Mouse (Mus musculus) liver, embryonic 11.5 days (tissue): ENCODE measurements at regions not wholly inside any gene's neighbourhood (a gene's known extent, or its start where the extent isn't known, plus 50 kb on each side); places are given as distances from the start of the nearest gene placed in this dataset.

Experiments used
- ATAC-seq: fragments of 200-750 bp; cut with Nextera tagmentation; replicated peaks from 2 replicates; pipeline ENCODE4 v1.8.0; 2017; ENCODE audit warnings: moderate number of reproducible peaks, mild to moderate bottlenecking, moderate TSS enrichment, moderate library complexity; ENCODE audit not compliant: low FRiP score
- DNase-seq: peaks from one replicate; pipeline ENCODE4 v3.0.0-alpha.2; 2017; ENCODE audit warnings: low spot score
- H3K27ac ChIP-seq: fragments of 300-500 bp; sonication (generic); 2 replicates; pipeline ENCODE4 v1.5.1; 2014; ENCODE audit warnings: mild to moderate bottlenecking, low read depth, low read length, control low read depth
- H3K27me3 ChIP-seq: fragments of 300-500 bp; sonication (generic); replicated peaks from 2 replicates; pipeline ENCODE4 v1.6.1; 2014; ENCODE audit warnings: low read length, mixed read lengths; ENCODE audit not compliant: control insufficient read depth, insufficient read depth
- H3K36me3 ChIP-seq: fragments of 300-500 bp; sonication (generic); 2 replicates; pipeline ENCODE4 v1.6.1; 2014; ENCODE audit warnings: mild to moderate bottlenecking, low read length, moderate library complexity, mixed read lengths; ENCODE audit not compliant: control insufficient read depth, insufficient read depth
- H3K4me1 ChIP-seq: fragments of 300-500 bp; sonication (generic); replicated peaks from 2 replicates; pipeline ENCODE4 v1.6.1; 2014; ENCODE audit warnings: low read length, mixed read lengths; ENCODE audit not compliant: control insufficient read depth, insufficient read depth
- H3K4me2 ChIP-seq: fragments of 300-500 bp; sonication (generic); 2 replicates; pipeline ENCODE4 v1.6.1; 2014; ENCODE audit warnings: mild to moderate bottlenecking, control low read depth, moderate library complexity
- H3K4me3 ChIP-seq: fragments of 300-500 bp; sonication (generic); 2 replicates; pipeline ENCODE4 v1.5.1; 2014; ENCODE audit warnings: low read depth, low read length, control low read depth
- H3K9ac ChIP-seq: fragments of 300-500 bp; sonication (generic); 2 replicates; pipeline ENCODE4 v1.6.1; 2014; ENCODE audit warnings: low read depth, low read length, control low read depth
- H3K9me3 ChIP-seq: fragments of 300-500 bp; sonication (generic); 2 replicates; pipeline ENCODE4 v1.6.1; 2016; ENCODE audit warnings: low read length, inconsistent platforms, mixed read lengths; ENCODE audit not compliant: control insufficient read depth
- WGBS: fragments of 180-500 bp; shearing (Covaris S2); extraction: QIAGEN DNeasy Blood & Tissue Kit; methylation state at CpG from one replicate; pipeline ENCODE4 v1.1.7; 2014; 5-methylcytosine and 5-hydroxymethylcytosine counted together

DNA sequence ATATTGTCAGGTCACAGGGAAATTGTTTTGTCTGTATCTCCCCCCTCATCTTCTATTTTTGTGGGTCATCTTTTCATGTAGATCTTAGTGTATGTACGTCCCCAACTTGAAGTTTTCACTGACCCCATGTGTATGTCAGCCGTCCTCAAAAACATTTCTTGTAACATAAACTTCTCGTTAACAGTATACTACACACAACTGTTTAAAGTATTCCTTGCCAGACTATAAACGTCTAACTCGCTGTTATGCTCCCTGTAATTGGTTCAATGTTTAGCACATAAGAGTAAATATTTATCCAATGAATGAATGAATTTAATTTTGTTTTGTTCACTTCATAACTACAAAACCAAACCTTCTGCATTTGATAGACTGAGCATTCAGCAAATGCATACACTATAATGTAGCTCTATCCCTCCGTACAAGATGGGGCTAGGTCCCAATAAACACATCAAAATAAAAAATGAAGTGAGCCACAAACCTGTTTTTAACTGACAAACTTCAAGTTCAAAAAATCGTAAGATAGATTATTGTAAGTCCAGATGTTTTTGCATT lies 67.3 kb downstream of the Mgst1 start:
- Histone ChIP-seq H3K9ac (no peak overlapping the region), H3K27ac (no peak overlapping the region), H3K36me3 (no peaks in the 10 kb centered on the region), H3K27me3 (no peaks in the 10 kb centered on the region), H3K4me3 (no peak overlapping the region), H3K4me1 (no peaks in the 10 kb centered on the region), H3K9me3 (no peaks in the 10 kb centered on the region), H3K4me2 (no peak overlapping the region)
- WGBS, result 82% methylated on average over 7 of the region's 7 CpGs
- ATAC-seq (no peak), DNase-seq (no peak)

DNA sequence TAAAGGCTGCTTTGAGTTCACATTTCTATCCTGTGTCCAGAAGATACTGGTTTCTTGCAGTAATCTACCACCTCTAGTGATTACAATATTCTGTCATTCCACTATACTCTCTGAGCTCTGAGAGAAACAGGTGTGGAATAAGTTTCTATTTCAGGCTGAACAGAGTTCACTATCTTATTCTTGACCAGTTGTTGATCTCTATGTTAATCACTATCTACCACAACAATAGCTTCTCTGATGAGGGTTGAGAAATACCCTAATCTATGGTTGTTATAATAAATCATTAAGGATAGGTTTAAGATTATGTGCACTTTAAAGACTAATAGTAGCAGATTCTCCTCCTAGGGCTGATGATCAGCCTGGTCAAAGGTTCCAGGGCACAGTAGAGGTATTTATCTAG lies 75.1 kb downstream of the Mgst1 start:
- H3K9me3 ChIP-seq, result no peaks in the 10 kb centered on the region
- DNase-seq (no peak), ATAC-seq (no peak)
- no peak overlapping the region for H3K4me2 ChIP-seq
- no peak overlapping the region for H3K9ac ChIP-seq
- no peaks in the 10 kb centered on the region for H3K36me3 ChIP-seq
- no peak overlapping the region for H3K27ac ChIP-seq
- H3K4me3 ChIP-seq, result no peak overlapping the region
- H3K4me1 ChIP-seq, result no peaks in the 10 kb centered on the region
- H3K27me3 ChIP-seq, result no peaks in the 10 kb centered on the region

DNA sequence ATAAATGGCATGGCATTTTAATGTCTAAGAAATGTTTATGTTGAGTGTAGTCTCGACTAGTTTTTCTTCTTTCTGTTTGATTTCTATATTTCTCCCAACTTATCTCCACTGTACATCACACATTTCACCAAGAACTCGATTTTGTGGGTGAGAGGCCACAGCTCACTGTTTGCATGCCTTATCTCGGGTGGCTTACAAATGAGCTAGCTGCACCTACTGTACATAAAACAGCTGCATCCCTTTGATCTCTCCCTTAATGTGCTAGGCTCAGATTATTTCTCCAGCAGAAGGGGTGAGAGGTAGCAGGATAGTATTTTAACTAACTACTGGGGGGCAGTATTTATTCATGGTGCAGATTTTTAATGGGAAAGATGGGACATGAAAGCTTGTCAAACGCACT lies 92.3 kb downstream of the Mgst1 start:
- ATAC-seq (no peak), DNase-seq (no peak)
- Histone ChIP-seq H3K4me2 (no peak overlapping the region), H3K27ac (no peak overlapping the region), H3K9ac (no peak overlapping the region), H3K27me3 (no peaks in the 10 kb centered on the region), H3K4me3 (no peak overlapping the region), H3K9me3 (no peaks in the 10 kb centered on the region), H3K4me1 (no peaks in the 10 kb centered on the region), H3K36me3 (no peaks in the 10 kb centered on the region)
- 63% methylated on average over 4 of the region's 4 CpGs for WGBS

DNA sequence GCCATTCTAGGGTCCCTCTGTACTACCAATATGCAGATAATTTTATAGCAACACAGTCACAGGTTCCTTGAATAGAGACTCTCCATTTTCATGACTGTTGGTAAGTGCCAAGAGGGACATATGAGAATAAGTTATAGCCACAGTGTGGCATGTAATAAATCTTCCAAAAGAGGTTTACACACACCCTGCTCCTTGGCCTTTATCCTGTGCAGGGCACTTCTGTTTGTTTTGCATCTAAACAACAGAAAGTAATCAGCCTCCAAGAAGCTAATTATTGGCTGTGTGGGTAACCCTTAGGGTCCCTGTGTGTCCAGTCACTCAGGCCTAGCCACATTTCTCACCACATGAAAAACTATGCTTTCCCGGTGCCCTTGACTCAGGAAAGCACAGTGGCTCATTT lies 102.7 kb downstream of the Mgst1 start:
- 68% methylated on average over 1 of the region's 1 CpGs for WGBS
- H3K9ac ChIP-seq, result no peak overlapping the region
- H3K4me1 ChIP-seq, result no peaks in the 10 kb centered on the region
- no peak overlapping the region for H3K4me3 ChIP-seq
- H3K27me3 ChIP-seq, result no peaks in the 10 kb centered on the region
- no peak overlapping the region for H3K27ac ChIP-seq
- no peaks in the 10 kb centered on the region for H3K9me3 ChIP-seq
- H3K36me3 ChIP-seq, result no peaks in the 10 kb centered on the region
- no peak overlapping the region for H3K4me2 ChIP-seq
- ATAC-seq, result no peak
- DNase-seq, result no peak

DNA sequence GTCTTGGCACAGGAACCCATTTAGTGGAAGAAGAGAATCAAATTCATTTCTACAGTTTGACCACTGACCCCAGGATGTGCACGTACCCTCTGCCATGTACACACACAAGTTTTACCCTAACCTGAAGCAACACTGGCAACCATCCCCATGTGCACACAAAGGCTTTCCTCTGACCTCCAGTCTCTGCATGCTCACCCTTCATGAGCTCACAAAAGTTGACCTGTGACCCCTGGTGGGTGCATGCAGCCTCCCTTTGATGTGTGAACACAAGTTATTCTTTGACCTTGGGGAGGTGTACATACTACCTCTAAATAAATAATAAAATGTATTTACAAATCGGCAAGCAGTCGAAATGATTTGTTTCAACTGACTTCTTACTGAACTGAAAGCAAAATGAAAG lies 126.6 kb downstream of the Mgst1 start:
- DNase-seq (no peak), ATAC-seq (peak; percentile 58; the same call in 1 of the 2 replicates)
- no peak overlapping the region for H3K4me2 ChIP-seq
- no peak overlapping the region for H3K4me3 ChIP-seq
- WGBS, result 74% methylated on average over 3 of the region's 3 CpGs
- no peak overlapping the region for H3K27ac ChIP-seq
- no peaks in the 10 kb centered on the region for H3K4me1 ChIP-seq
- H3K9ac ChIP-seq, result no peak overlapping the region
- H3K9me3 ChIP-seq, result no peaks in the 10 kb centered on the region
- no peaks in the 10 kb centered on the region for H3K36me3 ChIP-seq
- no peaks in the 10 kb centered on the region for H3K27me3 ChIP-seq
